Mouse (Mus musculus) urinary bladder, postnatal 14 days (tissue): ENCODE data around the gene Snx8.
"Not testable (repeated sequence)": the region's sequence is repeated elsewhere in the genome, so short reads cannot be mapped to it uniquely, and the experiment has no call there.

Experiments
- DNase-seq: peaks from one replicate; pipeline ENCODE4 v3.0.0; 2021; ENCODE audit warnings: low spot score

The Snx8 gene

GRCm38 (mm10) chr5:140384462-140384861, 4.6 kb downstream of the Snx8 start:
- DNase-seq = no peak

DNA sequence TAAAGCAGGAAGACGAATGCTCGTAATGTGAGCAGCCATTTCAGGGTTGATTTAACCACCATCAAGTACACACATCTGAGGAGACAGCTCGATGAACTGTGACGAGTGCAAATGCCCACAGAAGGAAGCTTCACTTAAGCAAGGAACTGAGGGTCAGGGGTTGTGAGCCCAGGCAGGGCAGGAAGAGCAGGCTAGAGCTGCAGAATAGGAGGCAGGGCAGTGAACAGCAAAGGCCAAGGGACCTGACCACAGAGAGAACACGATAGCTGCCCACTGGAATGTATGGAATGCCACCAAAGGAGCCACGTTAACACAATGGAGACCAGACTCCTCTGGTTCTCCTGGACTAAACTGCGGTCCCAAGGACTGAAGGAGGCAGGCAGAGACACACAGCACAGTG, 5.5 kb downstream of the Snx8 start:
- peak; percentile 14 for DNase-seq

GRCm38 (mm10) chr5:140382688-140383087, 6.4 kb downstream of the Snx8 start:
- no peak for DNase-seq

DNA sequence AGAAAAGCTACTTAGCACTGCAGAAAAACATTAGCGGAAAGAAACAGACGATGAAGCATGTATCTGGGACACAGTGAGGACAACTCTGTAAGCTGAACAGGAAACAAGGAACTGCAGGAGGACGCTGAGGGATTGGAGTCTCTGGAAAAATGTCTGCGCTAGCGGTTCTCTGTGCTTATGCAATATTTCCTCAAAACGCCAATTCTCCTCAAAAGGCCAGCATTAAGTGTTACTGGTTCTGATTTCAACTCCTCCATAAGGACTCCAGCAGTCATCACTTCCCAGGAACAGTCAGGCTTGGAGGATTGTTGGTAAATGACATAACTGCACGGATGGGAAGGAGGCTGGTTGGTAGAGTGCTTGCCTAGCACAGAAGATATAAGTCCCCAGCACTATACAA, 7.9 kb downstream of the Snx8 start:
- DNase-seq = no peak

DNA sequence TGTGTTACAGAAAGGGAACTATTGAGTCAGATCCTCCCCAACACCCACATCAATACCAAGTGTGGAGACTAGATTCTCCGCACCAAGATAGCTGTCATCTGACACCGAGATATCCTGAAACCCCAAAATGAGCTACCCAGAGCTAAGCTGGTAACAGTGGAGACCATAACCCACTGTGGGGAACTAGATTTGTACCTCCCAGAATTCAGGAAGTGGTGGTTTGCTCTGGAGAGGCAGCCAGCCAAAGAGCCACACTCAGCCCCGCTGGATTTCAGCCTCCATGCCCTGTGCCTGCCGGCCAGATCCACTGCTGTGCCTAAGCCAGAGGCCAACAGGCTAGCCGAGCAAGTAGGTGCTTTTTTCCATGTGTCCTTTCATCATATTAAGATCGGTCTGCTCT, 9.8 kb downstream of the Snx8 start:
- no peak for DNase-seq

- no peak for DNase-seq
These were observed 10.8 kb downstream of the Snx8 start for GRCm38 (mm10) chr5:140378121-140378853.

- no peak for DNase-seq
These were observed 13.7 kb downstream of the Snx8 start for GRCm38 (mm10) chr5:140375249-140375829.

DNA sequence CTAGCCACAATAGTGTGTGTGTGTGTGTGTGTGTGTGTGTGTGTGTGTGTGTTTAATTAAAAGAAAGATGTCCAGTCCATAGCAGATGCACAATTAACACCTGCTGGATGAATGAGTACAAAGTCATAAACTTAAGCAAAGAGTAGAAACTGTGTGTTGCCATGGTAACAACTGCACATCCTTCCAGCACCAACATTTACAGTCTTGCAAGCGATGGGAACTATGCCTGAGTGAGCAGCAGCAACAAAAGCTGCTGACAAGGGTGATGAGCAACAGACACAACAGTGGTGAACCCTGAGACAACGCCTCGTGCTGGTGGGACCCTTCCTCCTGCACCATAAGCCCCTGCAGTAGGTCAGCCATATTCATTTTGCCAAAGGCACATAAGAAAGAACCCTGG, 14.8 kb downstream of the Snx8 start:
- DNase-seq = no peak

DNA sequence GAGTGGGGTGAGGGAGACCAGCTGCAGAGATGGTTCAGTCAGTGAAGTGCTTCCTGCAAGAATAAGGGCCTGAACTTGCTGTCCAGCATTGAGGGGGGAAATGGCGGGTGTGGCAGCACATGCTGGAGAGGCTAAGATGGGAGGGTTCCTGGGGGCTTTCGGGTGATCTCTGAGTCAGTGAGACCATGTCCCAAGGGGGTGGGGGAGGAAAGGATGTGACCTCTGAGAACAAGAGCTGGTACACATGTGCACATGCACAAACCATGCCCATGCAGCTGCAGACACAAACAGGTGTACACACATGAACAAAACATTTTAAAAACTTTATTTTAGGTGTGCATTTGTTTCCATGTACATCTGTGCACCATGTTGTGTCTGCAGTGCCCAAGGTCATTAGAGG, 15.4 kb downstream of the Snx8 start:
- no peak for DNase-seq

GRCm38 (mm10) chr5:140371671-140372070, 17.4 kb downstream of the Snx8 start:
- no peak for DNase-seq

DNA sequence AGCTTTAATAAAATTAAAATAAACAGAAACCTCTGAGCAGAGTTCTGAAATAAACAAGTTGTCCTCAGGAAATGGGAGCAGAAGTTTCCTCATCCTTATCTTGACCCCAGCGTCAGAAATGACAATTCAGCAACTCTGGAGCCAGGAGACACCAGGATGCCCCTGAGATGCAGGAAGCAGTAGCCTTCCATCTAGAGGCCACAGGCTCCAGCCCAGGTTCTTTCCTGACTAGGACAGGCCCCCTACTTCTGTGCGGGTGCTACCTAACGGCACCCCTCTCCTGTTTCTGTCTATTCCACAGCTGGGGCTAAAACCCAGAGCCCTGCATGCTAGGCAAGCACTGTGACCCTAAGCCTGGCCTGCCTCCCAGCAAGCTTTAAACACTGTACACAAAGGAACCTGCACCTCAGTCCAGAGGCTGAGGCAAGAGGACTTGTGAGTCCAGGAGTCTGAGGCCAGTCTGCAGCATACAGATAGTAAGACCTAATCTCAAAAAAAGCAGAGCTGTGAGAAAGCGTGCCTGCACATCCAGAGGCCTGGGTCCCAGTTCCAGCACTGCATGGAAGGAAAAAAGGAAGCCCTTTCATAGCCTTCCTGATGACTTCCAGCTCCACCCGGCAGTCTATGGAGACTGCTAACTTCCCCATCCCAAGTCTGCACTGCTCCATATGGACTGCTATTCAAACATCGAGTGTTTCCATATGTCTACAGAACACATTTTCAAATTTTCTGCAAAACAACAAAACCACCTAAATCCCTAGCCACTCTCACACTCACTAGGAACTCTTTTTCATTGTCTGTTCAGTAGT, 18.4 kb downstream of the Snx8 start:
- no peak for DNase-seq

DNA sequence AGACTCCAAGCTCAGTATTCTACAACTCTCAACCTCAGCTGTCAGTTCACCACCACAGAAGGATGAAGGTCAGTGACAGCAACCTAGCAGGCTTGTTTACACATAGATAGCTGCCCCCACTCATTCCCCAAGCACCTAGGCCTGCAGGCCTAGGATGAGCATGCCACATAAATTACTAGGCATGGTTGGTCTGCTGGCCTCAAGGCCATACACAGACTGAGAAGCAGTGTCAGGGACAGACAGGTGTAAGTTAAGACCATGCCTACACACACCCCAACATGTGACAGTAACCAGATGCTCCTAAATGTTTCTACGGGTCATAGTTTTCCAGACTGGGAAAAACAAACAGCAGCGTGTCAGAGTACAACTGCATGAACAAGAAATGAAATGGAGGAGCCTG, 19.6 kb downstream of the Snx8 start:
- no peak for DNase-seq

DNA sequence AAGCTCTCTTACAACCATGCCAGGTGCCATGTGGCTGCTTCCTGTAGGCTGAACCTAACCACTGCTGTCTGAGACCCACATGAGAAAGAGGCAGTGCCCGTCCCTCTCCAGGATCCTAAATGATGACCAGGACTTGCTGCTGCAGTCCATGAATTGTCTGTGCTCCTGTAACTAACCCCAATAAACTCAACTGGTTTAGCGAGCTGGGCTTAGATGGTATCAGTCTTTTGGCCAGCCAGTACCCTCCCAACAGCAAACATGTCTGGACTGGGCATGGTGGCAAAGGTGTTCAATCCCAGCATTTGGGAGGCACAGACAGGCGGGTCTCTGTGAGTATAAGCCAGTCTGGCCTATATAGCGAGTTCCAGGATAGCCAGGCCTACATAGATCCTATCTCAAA, 20.1 kb downstream of the Snx8 start:
- peak; percentile 70 for DNase-seq

DNA sequence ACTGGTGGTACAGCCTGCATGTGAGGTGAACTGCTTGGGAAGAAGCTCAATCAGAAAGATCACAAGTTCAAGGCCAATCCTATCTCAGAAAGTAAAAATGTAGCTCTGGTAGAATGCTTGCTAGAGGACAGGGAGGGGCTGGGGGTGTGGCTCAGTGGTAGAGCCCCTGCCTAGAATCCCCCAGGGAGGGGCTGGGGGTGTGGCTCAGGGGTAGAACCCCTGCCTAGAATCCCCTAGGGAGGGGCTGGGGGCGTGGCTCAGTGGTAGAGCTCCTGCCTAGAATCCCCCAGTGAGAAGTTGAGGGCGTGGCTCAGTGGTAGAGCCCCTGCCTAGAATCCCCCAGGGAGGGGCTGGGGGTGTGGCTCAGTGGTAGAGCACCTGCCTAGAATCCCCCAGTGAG, 20.9 kb downstream of the Snx8 start:
- DNase-seq = not testable (repeated sequence)

DNA sequence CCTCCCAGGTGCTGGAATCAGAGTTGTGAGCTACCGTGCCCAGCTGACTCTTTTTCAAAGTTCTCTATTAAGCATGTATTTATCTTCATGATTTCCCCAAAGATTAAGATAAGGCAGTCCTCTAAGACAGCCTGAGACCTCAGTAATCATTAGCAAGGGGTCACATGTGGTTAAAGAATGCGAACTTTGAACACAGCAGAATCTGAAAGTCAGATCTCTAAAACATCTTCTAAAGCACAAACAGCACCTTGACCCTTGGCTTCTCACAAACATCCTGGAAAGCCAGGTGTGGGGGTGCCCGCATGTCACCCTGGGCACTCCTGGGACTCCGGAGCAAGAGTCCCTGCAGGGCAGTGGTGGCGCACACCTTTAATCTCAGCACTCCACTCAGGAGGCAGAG, 24.6 kb downstream of the Snx8 start:
- DNase-seq = no peak

DNA sequence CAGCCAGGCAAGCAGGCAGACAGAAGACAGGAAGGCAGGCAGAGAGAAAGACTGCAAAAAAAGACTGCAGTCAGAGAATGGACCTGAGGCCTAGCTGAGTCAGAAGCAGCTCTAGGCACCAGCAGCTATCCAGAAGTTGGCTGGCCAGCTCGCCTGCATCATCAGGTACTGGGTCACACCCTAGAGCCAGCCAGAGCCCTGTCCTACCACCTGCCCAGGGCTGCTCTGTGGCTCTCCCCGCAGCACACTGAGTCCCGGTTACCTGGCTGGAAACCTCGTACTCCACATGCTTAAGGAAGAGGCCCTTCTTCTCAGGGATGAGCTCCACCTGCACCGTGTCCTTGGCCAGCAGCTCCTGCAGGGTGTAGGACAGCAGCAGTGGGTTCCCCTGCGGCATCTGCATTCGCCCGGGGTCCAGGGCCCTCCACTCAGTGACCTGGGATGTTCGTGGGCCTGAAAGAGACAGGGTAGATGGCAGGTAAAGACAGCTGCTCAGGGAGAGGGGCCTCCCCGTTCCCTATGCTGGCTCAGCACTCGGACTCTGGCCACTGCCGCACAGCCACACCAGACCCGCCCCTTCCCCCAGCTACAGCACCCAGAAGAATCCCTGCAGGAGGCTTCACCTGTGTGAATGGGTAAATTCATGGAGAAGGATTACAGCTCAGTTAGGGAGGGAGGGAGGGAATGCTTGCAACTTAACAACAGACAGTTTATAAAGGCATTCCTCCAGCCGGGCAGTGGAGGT, 29.0 kb downstream of the Snx8 start:
- no peak for DNase-seq

GRCm38 (mm10) chr5:140357466-140357865, 31.6 kb downstream of the Snx8 start:
- DNase-seq = no peak

DNA sequence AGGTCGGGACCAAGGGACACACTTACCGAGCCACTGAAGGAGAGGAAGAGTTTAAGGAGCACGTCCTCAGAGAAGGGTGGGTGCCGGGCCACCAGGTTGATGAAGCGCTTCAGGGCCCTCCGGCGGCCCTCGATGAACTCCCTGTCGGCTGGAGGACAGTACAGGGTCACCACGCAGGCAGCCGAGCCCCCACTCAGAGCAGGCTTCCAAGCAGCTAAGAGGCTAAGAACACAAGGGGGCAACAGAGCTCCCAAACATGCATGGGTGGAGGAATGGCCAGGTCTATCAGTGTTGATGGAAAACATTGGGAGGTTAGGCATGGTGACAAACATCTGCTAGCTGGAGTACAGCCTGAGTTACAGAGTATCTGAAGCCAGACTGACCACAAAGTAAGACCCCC, 33.1 kb downstream of the Snx8 start:
- DNase-seq = no peak

- no peak for DNase-seq
These were observed 36.7 kb downstream of the Snx8 start for GRCm38 (mm10) chr5:140352352-140352751.

DNA sequence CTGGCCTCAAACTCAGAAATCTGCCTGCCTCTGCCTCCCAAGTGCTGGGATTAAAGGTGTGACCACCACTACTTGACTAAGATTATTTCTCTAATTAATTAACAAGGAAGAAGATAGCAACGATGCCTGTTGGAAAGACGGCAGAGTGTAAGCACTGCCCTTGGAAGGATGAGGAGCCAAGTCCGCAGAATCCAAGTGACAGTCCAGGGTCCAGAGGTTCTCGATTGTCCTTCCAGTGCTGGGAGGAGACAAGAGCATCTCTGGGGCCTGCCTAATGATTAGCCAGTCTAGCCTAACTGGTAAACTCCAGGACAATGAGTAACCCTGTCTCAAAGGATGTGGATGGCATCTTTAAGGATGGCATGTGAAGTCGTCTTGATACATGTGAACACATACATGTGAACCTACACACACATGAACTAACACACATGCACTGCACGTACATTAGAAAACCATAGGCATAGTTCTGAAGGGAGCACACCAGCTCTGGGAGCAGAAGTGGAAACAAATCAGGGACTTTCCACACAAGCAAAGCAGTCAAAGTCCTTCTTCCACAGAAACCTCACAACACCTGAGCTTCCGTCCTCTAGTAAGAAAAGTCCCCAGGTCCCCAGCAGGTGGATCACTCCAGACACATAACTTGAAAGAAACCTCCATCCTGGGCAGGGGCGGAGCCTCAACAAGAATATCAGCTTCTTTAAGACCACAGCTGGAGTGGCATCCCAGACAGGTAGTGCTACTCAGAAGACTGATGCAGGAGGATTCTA, 38.1 kb downstream of the Snx8 start:
- DNase-seq = no peak

DNA sequence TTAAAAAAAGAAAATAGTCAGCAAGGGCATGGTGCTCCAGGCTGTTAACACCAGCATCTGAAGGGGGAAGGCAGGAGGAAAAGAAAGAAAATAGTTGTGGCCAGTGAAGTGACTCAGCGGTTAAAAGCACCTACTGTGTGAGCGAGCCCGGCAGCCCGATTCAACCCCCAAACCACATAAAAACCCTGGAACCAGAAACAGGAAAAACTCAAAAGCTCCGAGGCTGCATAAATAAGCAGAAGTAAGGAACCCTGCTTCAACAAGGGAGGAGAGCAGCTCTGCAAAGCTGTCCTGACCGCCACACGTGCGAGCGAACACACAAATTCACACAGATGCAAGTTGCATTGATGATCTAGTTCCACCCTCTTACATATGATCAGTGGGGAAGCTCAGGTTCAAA, 39.2 kb downstream of the Snx8 start:
- DNase-seq = no peak

DNA sequence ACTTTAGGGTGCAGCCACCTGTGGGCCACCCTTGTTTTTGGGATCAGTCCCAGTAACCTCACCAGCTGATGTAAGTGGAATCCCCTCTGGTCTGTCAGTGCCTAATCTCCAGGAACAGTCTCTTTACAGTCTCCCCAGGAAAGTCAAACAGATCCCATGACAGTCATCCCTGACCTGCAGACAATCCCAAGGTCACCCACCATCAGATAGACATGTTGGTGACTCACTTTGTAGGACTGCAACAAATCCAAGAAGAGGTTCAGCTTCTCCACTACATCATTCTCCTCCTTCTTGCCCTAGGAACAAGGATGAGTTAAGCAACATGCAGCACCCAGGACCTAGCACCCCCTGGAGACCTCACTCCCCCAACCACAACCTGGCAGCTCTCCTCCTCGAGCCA, 43.0 kb downstream of the Snx8 start:
- DNase-seq = no peak
